Mouse (Mus musculus) forebrain, embryonic 10.5 days (tissue): ENCODE data around the gene Mycbp2. TPM values are rescaled to one million over a fixed set of nuclear protein-coding genes. Genes with fewer than 3 reads are reported as not detected.
A peak's percentile ranks its signal among the peaks of the same experiment; 100 is the strongest.

Source experiments
- DNase-seq: peaks from one replicate; pipeline ENCODE4 v3.0.0-alpha.2; 2017; ENCODE audit warnings: low spot score; ENCODE audit errors: extremely low spot score
- H3K27ac ChIP-seq: fragments of 300-500 bp; sonication (generic); 2 replicates; pipeline ENCODE4 v1.5.1; 2016; ENCODE audit warnings: mild to moderate bottlenecking
- H3K27me3 ChIP-seq: fragments of 300-500 bp; sonication (generic); 2 replicates; pipeline ENCODE4 v1.6.1; 2016; ENCODE audit warnings: mild to moderate bottlenecking; ENCODE audit not compliant: poor library complexity, severe bottlenecking
- H3K36me3 ChIP-seq: fragments of 300-500 bp; sonication (generic); replicated peaks from 2 replicates; pipeline ENCODE4 v1.6.1; 2016; ENCODE audit warnings: mild to moderate bottlenecking, moderate library complexity
- H3K4me1 ChIP-seq: fragments of 300-500 bp; sonication (generic); 2 replicates; pipeline ENCODE4 v1.6.1; 2016
- H3K4me3 ChIP-seq: fragments of 300-500 bp; sonication (generic); 2 replicates; pipeline ENCODE4 v1.5.1; 2016; ENCODE audit warnings: mild to moderate bottlenecking, moderate library complexity
- H3K9me3 ChIP-seq: fragments of 300-500 bp; sonication (generic); 2 replicates; pipeline ENCODE4 v1.6.1; 2016; ENCODE audit warnings: mild to moderate bottlenecking, moderate library complexity
- WGBS: fragments of 180-500 bp; shearing (Covaris S2); methylation state at CpG from one replicate; pipeline ENCODE4 v1.1.7; 2016; 5-methylcytosine and 5-hydroxymethylcytosine counted together
- polyA plus RNA-seq: library from polyadenylated mRNA; unstranded; fragments of >200 nt; fragmentation: Nextera tagmentation; extraction: Ambion mirVana; gene quantifications from 2 replicates; pipeline ENCODE4 v1.2.1, GENCODE M21; 2016

Gene Mycbp2
- polyA plus RNA-seq, 1 experiment from 2014 or later, result 17.2 TPM

DNA sequence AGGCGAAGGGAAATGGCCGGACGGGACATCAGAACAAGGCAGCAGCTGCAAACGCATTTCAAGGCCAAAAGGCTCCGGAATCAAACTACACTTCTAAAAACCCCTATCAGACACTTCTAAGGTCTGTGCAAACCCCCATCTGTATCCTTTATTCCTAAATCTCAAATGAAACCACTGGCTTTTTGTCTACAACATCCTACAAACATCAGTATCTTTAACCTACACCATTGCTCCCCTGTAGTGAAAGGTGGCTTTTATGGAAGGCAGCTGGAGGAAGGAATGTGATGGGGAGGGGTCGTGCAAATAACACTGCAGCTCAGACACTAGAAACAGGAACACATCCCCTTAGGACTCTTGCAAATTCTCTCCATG lies 1.1 kb downstream of the Mycbp2 start:
- Histone ChIP-seq H3K4me1 (peaks cover 39% of the 10 kb centered on the region), H3K27me3 (peaks cover 9% of the 10 kb centered on the region), H3K27ac (peak overlapping the region; percentile 94), H3K9me3 (no peaks in the 10 kb centered on the region), H3K4me3 (peak overlapping the region; percentile 69), H3K36me3 (no peaks in the 10 kb centered on the region)
- DNase-seq, result no peak
- WGBS, result 9% methylated on average over 6 of the region's 6 CpGs

DNA sequence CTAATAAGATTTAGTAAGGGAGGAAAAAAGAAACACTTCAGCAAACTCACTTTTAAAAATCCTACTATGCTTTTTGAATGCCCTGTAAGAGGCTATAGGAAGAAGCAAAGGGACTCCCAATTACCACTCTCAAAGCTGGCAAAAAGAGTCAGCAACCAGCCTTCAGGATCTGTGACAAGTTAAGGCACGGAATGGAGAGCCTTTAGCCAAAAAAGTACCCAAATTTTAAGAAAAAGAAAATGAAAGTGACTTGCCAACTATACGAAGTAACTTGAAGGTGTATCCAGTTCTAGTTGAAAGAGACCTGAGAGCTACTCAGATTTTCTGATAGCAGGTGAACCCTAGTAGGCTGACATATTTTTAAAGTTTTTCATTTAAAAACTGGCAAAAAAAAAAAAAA lies 1.6 kb downstream of the Mycbp2 start:
- Histone ChIP-seq H3K36me3 (no peaks in the 10 kb centered on the region), H3K4me1 (peaks cover 38% of the 10 kb centered on the region), H3K9me3 (no peaks in the 10 kb centered on the region), H3K27me3 (peaks cover 8% of the 10 kb centered on the region), H3K4me3 (peak overlapping the region; percentile 69), H3K27ac (no peak overlapping the region)
- DNase-seq, result no peak
- 63% methylated on average over 2 of the region's 2 CpGs for WGBS

DNA sequence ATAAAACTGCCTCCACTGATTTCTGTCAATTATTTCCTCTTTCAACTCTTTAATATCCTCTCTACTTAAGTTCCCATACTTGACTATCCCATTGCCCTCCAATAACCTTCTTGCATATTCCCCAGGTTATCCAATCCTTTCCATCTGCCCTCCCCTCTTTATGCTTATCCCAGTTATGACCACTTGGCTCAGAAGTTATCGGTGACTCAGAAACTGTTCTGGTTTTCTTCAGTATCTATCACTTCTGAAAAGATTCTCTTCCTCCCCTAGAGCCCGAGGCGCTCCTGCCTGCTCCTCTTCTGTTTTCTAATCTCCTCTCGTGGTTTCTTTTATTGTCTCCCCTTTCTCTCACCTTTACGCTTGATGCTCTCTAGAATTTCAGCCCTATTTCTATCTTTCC lies 2.8 kb downstream of the Mycbp2 start:
- Histone ChIP-seq H3K27me3 (peaks cover 8% of the 10 kb centered on the region), H3K27ac (no peak overlapping the region), H3K4me3 (no peak overlapping the region; the same call in 1 of the 2 replicates), H3K9me3 (no peaks in the 10 kb centered on the region), H3K4me1 (peaks cover 30% of the 10 kb centered on the region), H3K36me3 (no peaks in the 10 kb centered on the region)
- DNase-seq, result no peak
- 66% methylated on average over 5 of the region's 5 CpGs for WGBS

DNA sequence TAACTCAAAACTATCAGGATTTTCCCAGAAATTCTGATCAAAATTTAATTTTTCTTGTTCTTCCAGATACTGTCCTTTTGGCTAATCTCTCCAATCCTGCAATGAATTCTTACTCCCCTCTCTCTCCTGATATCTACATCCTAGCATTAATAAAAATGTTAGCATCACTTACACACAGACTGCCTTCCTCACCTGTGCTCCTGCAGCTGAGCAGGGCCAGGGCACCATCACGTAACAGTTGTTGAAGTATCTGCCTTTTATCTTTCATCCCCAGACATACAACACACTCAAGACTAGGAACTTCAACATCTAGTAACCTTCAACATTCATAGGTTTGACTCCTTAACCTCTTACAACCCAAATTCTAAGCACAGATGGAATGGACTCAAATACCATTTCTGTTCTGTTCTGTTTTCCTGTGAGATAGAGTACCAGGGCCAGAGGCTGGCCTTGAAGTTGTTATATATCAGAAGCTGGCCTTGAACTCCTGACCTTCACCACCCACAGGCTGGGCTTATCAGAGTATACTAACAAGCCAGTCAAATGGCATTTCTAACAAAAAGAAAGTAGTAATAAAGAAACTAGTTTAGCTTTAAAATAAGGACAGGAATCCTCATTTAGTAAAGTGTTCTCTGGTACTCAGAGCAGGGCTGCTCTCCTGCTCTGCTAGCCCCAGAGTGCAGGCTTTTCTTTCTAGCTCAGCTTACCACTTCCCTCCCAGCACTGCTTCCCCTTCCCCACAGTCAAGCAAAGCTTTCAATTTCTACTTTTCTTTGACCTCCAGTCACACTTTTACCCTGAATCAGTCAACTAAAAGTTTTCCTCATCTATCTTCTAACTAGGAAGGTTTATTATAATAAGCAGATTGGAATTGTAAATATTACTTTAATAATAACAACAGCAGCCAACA lies 5.0 kb downstream of the Mycbp2 start:
- H3K4me1 ChIP-seq, result peaks cover 21% of the 10 kb centered on the region
- no peak overlapping the region for H3K27ac ChIP-seq
- no peak overlapping the region for H3K4me3 ChIP-seq
- no peak for DNase-seq
- no peaks in the 10 kb centered on the region for H3K36me3 ChIP-seq
- H3K27me3 ChIP-seq, result no peaks in the 10 kb centered on the region
- 84% methylated on average over 1 of the region's 1 CpGs for WGBS
- no peaks in the 10 kb centered on the region for H3K9me3 ChIP-seq

DNA sequence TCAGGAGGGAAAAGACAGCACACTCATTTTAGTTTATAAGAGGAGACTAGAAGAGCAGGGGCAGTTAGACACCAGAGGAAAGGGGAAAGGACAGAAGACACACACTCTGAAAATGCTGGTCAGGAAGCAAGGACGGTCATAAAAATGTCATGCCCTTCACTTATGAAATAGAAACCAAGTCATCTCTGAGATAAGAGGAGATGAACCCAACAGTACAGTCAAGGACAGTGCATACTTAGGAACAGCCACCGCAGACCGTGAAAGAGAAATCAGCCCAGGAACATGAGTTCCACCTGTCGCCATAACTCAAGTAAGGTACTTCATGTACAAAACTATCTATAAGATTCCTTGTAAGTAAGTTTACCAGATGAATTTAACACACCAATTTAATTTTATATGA lies 33.7 kb downstream of the Mycbp2 start:
- Histone ChIP-seq H3K27me3 (no peaks in the 10 kb centered on the region), H3K36me3 (peaks cover 48% of the 10 kb centered on the region), H3K9me3 (peaks cover 5% of the 10 kb centered on the region; the same call in 1 of the 2 replicates), H3K4me3 (no peak overlapping the region), H3K4me1 (no peaks in the 10 kb centered on the region), H3K27ac (no peak overlapping the region)
- no peak for DNase-seq
- WGBS, result over 99% methylated on average over 4 of the region's 4 CpGs

DNA sequence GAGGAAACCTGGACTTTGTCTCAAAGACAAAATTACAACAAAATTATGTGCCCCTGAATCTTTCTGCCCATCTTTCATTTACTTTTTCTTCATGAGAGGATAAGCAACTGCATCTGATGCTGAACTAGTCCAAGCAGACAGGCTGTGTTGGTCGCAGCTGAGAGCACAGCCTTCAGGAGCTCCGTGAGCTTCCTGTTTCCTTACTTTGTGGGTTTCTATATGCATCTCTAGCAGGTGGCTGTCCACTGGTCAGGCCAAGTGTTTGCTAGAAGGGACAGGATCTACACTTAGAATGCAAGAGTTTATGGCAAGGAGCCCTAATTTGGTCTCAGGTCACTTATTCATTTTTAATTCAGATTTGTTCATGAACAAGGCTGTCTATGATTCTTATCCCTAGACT lies 50.4 kb downstream of the Mycbp2 start:
- 100% methylated on average over 2 of the region's 2 CpGs for WGBS
- DNase-seq, result no peak
- H3K27me3 ChIP-seq, result no peaks in the 10 kb centered on the region
- H3K9me3 ChIP-seq, result 0 out of 2 replicates have a peak, but pooled peaks cover 4% of the 10 kb centered on the region
- no peaks in the 10 kb centered on the region for H3K4me1 ChIP-seq
- H3K4me3 ChIP-seq, result no peak overlapping the region
- no peak overlapping the region for H3K27ac ChIP-seq
- H3K36me3 ChIP-seq, result peaks cover 51% of the 10 kb centered on the region

DNA sequence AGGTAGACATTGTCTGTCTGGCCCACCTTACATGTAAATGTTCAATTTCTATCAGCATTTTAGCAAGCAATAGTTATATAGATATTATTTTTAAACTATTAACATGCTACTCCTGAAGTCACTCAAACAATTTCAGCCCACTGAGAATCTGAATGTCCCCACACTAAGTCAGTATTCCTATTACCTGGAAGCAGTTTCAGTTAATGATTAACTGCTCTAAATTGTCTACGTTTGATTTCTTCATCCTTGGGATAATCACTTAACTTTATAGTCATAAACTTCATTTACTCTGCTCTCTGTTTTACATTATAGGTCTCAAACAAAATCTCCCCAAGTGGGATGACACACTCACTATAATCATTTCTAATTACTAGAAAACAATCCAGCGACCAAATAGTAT lies 60.0 kb downstream of the Mycbp2 start:
- WGBS, result 93% methylated on average over 2 of the region's 2 CpGs

DNA sequence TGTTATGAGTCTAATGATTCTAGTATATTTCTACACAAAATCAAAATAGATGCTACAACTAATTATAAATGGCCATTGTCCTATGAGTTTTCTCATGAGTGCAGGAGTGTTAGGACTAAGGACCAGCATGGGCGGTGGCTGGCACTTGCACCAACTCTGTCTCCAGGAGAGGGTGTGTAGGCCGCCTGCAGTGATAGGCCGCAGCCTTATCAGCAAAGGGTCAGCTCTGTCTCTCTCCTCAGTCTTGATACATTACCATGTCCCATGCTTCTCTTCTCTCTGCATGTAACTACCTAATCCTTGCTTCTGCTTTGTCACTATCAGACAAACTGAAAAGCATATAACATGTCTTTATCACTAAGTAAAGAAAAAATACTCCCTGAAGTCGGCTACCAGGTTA lies 69.9 kb downstream of the Mycbp2 start:
- H3K36me3 ChIP-seq, result peaks cover 17% of the 10 kb centered on the region
- no peaks in the 10 kb centered on the region for H3K4me1 ChIP-seq
- H3K27ac ChIP-seq, result no peak overlapping the region
- no peaks in the 10 kb centered on the region for H3K27me3 ChIP-seq
- 90% methylated on average over 4 of the region's 4 CpGs for WGBS
- H3K9me3 ChIP-seq, result no peaks in the 10 kb centered on the region
- H3K4me3 ChIP-seq, result no peak overlapping the region
- no peak for DNase-seq

More for the DNA sequence above, 60.0 kb downstream of the Mycbp2 start:
- Histone ChIP-seq H3K9me3 (no peaks in the 10 kb centered on the region), H3K27me3 (no peaks in the 10 kb centered on the region), H3K36me3 (peaks cover 22% of the 10 kb centered on the region), H3K4me1 (no peaks in the 10 kb centered on the region), H3K27ac (no peak overlapping the region), H3K4me3 (no peak overlapping the region)
- no peak for DNase-seq

DNA sequence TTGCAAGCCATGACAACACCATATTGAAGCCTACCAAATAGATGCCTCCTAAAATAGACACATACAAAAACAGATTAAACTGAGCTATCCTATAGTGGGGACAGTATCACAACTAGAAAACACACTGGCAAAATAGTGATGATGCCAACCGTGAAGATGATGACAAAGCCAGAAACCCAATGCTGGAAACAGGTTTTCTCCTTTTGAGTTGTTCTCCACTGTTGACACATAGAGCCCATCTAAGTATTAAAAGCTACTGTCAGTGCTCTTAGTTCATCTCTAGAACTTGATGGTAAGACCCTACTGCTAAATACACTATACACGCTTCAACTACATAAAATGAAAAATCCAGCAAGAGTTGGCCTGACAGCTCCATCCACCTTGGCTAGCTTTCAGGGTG lies 86.2 kb downstream of the Mycbp2 start:
- Histone ChIP-seq H3K27ac (no peak overlapping the region), H3K4me3 (no peak overlapping the region), H3K9me3 (no peaks in the 10 kb centered on the region), H3K36me3 (peaks cover 29% of the 10 kb centered on the region), H3K27me3 (no peaks in the 10 kb centered on the region), H3K4me1 (no peaks in the 10 kb centered on the region)
- 95% methylated on average over 2 of the region's 2 CpGs for WGBS
- no peak for DNase-seq

DNA sequence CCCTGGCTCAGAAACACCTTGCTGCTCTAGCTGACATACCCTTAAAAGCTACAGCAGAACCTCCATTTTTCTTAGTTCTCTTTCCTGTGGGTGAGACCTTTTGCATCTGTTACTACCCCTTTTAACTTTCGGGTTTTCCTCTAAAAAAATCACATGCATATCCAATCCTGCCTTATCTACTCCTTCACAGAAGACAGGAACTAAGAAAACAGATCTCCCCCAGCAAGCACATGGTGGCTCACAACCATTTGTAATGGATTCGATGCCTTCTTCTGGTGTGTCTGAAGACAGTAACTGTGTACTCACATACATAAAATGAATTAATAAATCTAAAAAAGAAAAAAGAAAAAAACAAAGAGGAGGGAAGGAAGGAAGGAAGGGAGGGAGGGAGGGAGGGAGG lies 87.9 kb downstream of the Mycbp2 start:
- Histone ChIP-seq H3K4me3 (no peak overlapping the region), H3K27ac (no peak overlapping the region), H3K9me3 (no peaks in the 10 kb centered on the region), H3K4me1 (no peaks in the 10 kb centered on the region), H3K27me3 (no peaks in the 10 kb centered on the region), H3K36me3 (peaks cover 29% of the 10 kb centered on the region)
- DNase-seq, result no peak
- 92% methylated on average over 2 of the region's 2 CpGs for WGBS

DNA sequence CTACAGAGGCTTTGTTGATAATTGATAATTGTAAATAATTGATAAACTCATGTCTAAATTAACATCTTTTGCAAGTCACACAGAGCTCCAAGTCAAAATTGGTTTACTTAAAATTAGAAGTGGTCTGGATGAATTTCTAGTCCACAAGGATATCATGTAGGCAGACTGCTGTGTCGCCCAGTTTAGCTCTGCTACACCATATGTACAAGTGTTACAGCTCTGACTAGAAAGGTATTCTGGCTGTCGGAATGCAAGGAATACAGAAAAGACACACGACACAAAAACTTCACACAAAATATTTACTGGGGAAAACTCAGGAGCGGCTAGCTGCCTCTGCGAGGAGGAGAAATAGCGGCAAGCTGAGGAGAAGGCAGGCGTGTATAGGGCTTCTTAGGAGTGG lies 89.7 kb downstream of the Mycbp2 start:
- Histone ChIP-seq H3K4me1 (no peaks in the 10 kb centered on the region), H3K27me3 (no peaks in the 10 kb centered on the region), H3K9me3 (no peaks in the 10 kb centered on the region), H3K27ac (no peak overlapping the region), H3K4me3 (no peak overlapping the region), H3K36me3 (peaks cover 29% of the 10 kb centered on the region)
- WGBS, result 95% methylated on average over 7 of the region's 7 CpGs
- no peak for DNase-seq

DNA sequence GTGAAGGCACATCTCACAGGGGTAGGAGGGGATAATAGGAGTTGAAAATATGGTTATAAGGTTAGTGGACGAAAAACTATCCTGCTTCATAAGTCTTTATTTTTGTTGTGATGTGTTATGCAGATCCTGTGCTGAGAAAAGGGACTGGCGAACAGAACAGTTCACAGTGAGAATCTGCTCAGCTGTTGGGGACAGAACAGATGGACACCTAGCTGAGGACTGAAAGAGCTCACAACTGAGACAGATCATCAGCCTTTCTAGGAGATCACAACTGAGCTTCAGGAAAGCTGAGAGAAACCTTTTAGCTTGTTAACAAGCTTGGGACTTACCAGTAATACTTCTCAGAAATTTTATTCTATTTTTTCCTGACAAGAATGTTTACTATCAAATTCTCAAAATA lies 92.3 kb downstream of the Mycbp2 start:
- no peak for DNase-seq
- H3K36me3 ChIP-seq, result peaks cover 19% of the 10 kb centered on the region
- no peaks in the 10 kb centered on the region for H3K4me1 ChIP-seq
- 87% methylated on average over 2 of the region's 2 CpGs for WGBS
- H3K9me3 ChIP-seq, result no peaks in the 10 kb centered on the region
- H3K27ac ChIP-seq, result no peak overlapping the region
- no peaks in the 10 kb centered on the region for H3K27me3 ChIP-seq
- no peak overlapping the region for H3K4me3 ChIP-seq

DNA sequence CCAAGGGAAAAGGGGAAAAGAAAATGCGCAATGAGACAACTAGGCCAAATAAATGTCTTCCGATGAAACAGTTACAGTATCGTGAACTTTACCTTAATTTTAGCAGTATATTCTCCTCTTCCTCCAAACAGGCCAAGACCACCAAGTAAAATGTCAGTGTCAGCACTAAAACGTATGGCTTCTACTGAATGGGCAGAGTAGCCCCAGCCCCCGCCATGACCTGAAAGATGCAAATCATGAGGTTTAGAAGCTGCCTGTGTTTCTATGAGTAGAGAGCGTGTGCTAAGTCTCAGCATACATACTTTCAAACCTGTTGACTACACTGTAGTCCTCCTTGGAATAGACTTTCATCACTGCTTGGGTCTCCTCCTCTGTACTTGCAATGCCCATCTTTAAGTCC lies 104.6 kb downstream of the Mycbp2 start:
- no peak overlapping the region for H3K4me3 ChIP-seq
- WGBS, result 95% methylated on average over 6 of the region's 6 CpGs
- no peak for DNase-seq
- H3K9me3 ChIP-seq, result peaks cover 3% of the 10 kb centered on the region; the same call in 1 of the 2 replicates
- peaks cover 31% of the 10 kb centered on the region for H3K36me3 ChIP-seq
- H3K27me3 ChIP-seq, result no peaks in the 10 kb centered on the region
- H3K27ac ChIP-seq, result no peak overlapping the region
- no peaks in the 10 kb centered on the region for H3K4me1 ChIP-seq
